ENCODE assay signal across 10 mouse cellular contexts in the genomic region with DNA sequence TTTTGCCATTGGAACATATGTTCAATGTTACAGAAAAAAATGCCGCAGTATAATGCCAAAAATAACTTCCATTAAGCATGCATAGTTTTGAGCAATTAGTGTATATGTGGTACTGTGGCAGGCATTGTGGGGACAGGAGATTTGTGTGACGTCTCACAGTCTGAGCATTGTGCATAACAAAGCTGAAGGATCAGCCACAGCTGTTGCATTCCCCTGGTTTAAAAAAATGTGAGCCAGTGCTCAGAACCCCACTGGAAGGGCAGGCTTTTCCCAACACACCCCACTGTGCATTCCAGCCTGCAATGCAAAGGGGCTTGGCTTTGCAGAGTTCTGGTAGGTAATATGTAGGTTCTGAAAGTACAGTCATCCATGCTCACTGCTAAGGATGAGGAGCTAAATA.
A peak's percentile ranks its signal among the peaks of the same experiment; 100 is the strongest.
DNase-seq lines count a peak whose midpoint lies in the region; ATAC-seq and TF ChIP-seq lines count a peak whose summit lies in the region.
"Had no signal": no experiment of that assay in that cellular context is flagged by ENCODE, and none has a peak within 500 bp of the region (broad histone marks: within the 10 kb centered on the region; RNA-seq: fewer than 3 reads in every experiment).

No protein-coding gene starts in this region.

- no peak overlapping the region for H3K4me2 ChIP-seq in kidney, postnatal 0 days (ENCODE audit: low read length)

- H3K27me3 ChIP-seq in kidney, postnatal 0 days (ENCODE audit: insufficient read depth, low read length): no peaks in the 10 kb centered on the region

- H3K9ac ChIP-seq in kidney, postnatal 0 days (ENCODE audit: low read depth, low read length): no peak overlapping the region
- H3K9ac ChIP-seq: liver, embryonic 14.5 days had no signal

- H3K9me3 ChIP-seq in kidney, postnatal 0 days (replicated peaks; ENCODE audit: low read length): no peaks in the 10 kb centered on the region

- no peak overlapping the region for H3K27ac ChIP-seq in kidney, postnatal 0 days
- peak overlapping the region; percentile 53 for H3K27ac ChIP-seq in embryonic fibroblast, embryonic 13.5 days (ENCODE audit: insufficient read depth, low read length)
- H3K27ac ChIP-seq: liver, embryonic 14.5 days; macrophage had no signal

- WGBS in kidney, postnatal 0 days: 42% methylated on average over 2 of the region's 2 CpGs

- ATAC-seq in kidney, postnatal 0 days (replicated peaks; ENCODE audit: low FRiP score, low read depth): no peak
- ATAC-seq in erythroblast, adult 5-6 weeks (replicated peaks; ENCODE audit: low FRiP score, poor library complexity, severe bottlenecking): no peak

- no peaks in the 10 kb centered on the region; the same call in 1 of the 2 replicates for H3K4me1 ChIP-seq in kidney, postnatal 0 days (replicated peaks; ENCODE audit: insufficient read depth, low read length)
- H3K4me1 ChIP-seq in embryonic fibroblast, embryonic 13.5 days (ENCODE audit: control insufficient read depth, insufficient read depth, low read length): peaks cover 2% of the 10 kb centered on the region; the same call in 1 of the 2 replicates

- TF ChIP-seq POLR2A in embryonic fibroblast, embryonic 13.5 days (IDR thresholded peaks at IDR 0.05; ENCODE audit: low read depth, low read length): no peak

- H3K36me3 ChIP-seq in kidney, postnatal 0 days (ENCODE audit: insufficient read depth, low read length): no peaks in the 10 kb centered on the region

- TF ChIP-seq CTCF in kidney, postnatal 0 days (IDR thresholded peaks at IDR 0.05; ENCODE audit: low read depth): no peak
- no peak for TF ChIP-seq CTCF in embryonic fibroblast, embryonic 13.5 days (IDR thresholded peaks at IDR 0.05; ENCODE audit: borderline replicate concordance, insufficient read depth, low read length)

- peak; percentile 75 for DNase-seq in kidney, postnatal 0 days (ENCODE audit: low spot score)
- DNase-seq in kidney, postnatal 25 days: no peak
- DNase-seq in ES-CJ7 (ENCODE audit: low read depth, low spot score) (peak; percentile 36), R1 (ENCODE audit: low read depth, low spot score) (peak; percentile 92)
- DNase-seq in spleen, postnatal 36 days (ENCODE audit: low spot score in 2 of 2): no peak
- DNase-seq: cerebellum, adult 11-12 months had no signal

- no peak overlapping the region for H3K4me3 ChIP-seq in kidney, postnatal 0 days (replicated peaks; ENCODE audit: low read depth, low read length)
- no peak overlapping the region for H3K4me3 ChIP-seq in embryonic fibroblast, embryonic 13.5 days (ENCODE audit: insufficient read depth, low read length)

Comparison
In these comparisons a context has a peak if more than half of its experiments do, and no peak if none do; other contexts are left out.
1. DNase-seq: peak in kidney, postnatal 0 days (single experiment), ES-CJ7 (single experiment) and R1 (single experiment); none in kidney, postnatal 25 days (0 of 2) and spleen, postnatal 36 days (0 of 2).